Mouse (Mus musculus) kidney, embryonic 14.5 days (tissue): Measurements from ENCODE around the gene Colgalt1. TPM values are rescaled to one million over a fixed set of nuclear protein-coding genes. Genes with fewer than 3 reads are reported as not detected.

Source experiments
- ATAC-seq: fragments of 200-750 bp; cut with Nextera tagmentation; 2 replicates; pipeline ENCODE4 v1.8.0; 2017; ENCODE audit warnings: moderate number of reproducible peaks, mild to moderate bottlenecking, moderate TSS enrichment, moderate library complexity; ENCODE audit not compliant: low FRiP score, low TSS enrichment
- H3K27ac ChIP-seq: fragments of 300-500 bp; sonication (generic); 2 replicates; pipeline ENCODE4 v1.5.1; 2014; ENCODE audit warnings: low read depth, mild to moderate bottlenecking, low read length, moderate library complexity, mixed read lengths
- H3K27me3 ChIP-seq: fragments of 300-500 bp; sonication (generic); 2 replicates; pipeline ENCODE4 v1.6.1; 2014; ENCODE audit warnings: mild to moderate bottlenecking, low read length; ENCODE audit not compliant: control insufficient read depth, insufficient read depth
- H3K36me3 ChIP-seq: fragments of 300-500 bp; sonication (generic); 2 replicates; pipeline ENCODE4 v1.6.1; 2014; ENCODE audit warnings: low read length, mixed read lengths; ENCODE audit not compliant: control insufficient read depth, insufficient read depth
- H3K4me1 ChIP-seq: fragments of 300-500 bp; sonication (generic); 2 replicates; pipeline ENCODE4 v1.6.1; 2014; ENCODE audit warnings: low read length, mixed read lengths; ENCODE audit not compliant: control insufficient read depth, insufficient read depth
- H3K4me2 ChIP-seq: fragments of 300-500 bp; sonication (generic); replicated peaks from 2 replicates; pipeline ENCODE4 v1.6.1; 2014; ENCODE audit warnings: low read depth, mild to moderate bottlenecking, low read length
- H3K4me3 ChIP-seq: fragments of 300-500 bp; sonication (generic); 2 replicates; pipeline ENCODE4 v1.5.1; 2014; ENCODE audit warnings: mild to moderate bottlenecking, low read length
- H3K9ac ChIP-seq: fragments of 300-500 bp; sonication (generic); 2 replicates; pipeline ENCODE4 v1.6.1; 2014; ENCODE audit warnings: low read depth, mild to moderate bottlenecking, low read length, moderate library complexity
- H3K9me3 ChIP-seq: fragments of 300-500 bp; sonication (generic); 2 replicates; pipeline ENCODE4 v1.6.1; 2016; ENCODE audit warnings: low read length; ENCODE audit not compliant: control insufficient read depth
- WGBS: fragments of 180-500 bp; shearing (Covaris S2); extraction: QIAGEN DNeasy Blood & Tissue Kit; methylation state at CpG from one replicate; pipeline ENCODE4 v1.1.7; 2014; 5-methylcytosine and 5-hydroxymethylcytosine counted together
- polyA plus RNA-seq: library from polyadenylated mRNA; unstranded; fragments of >200 nt; fragmentation: Nextera tagmentation; extraction: Ambion mirVana; gene quantifications from 2 replicates; pipeline ENCODE4 v1.2.1, GENCODE M21; 2014

The Colgalt1 gene
- 61.4 and 76.8 TPM in 2 replicates for polyA plus RNA-seq

- ATAC-seq: peak; percentile 99
- Histone ChIP-seq H3K27ac (no peak within 1 kb of the TSS; the same call in 1 of the 2 replicates), H3K9ac (peak within 1 kb of the TSS; percentile 73), H3K9me3 (no peaks in the 10 kb centered on the region), H3K36me3 (peaks cover 19% of the 10 kb centered on the region), H3K4me3 (peak within 1 kb of the TSS; percentile 67), H3K27me3 (no peaks in the 10 kb centered on the region), H3K4me1 (peaks cover 11% of the 10 kb centered on the region), H3K4me2 (peak within 1 kb of the TSS; percentile 56)
- under 1% methylated on average over 81 of the region's 82 CpGs for WGBS
Measured at GRCm38 (mm10) chr8:71610822-71611651, at the start of gene Colgalt1. Gene Colgalt1 (plus strand): TSS chr8:71610998.

- H3K27ac ChIP-seq: no peak overlapping the region
- H3K27me3 ChIP-seq: peaks cover 52% of the 10 kb centered on the region
- peaks cover 11% of the 10 kb centered on the region; the same call in 1 of the 2 replicates for H3K4me1 ChIP-seq
- H3K4me3 ChIP-seq: no peak overlapping the region
- no peak overlapping the region for H3K4me2 ChIP-seq
- peaks cover 8% of the 10 kb centered on the region for H3K9me3 ChIP-seq
- 0 out of 2 replicates have a peak, but pooled peaks have one; percentile 7 for ATAC-seq
- H3K9ac ChIP-seq: no peak overlapping the region
- WGBS: 5% methylated on average over 15 of the region's 15 CpGs
- H3K36me3 ChIP-seq: no peaks in the 10 kb centered on the region
Measured at GRCm38 (mm10) chr8:71561401-71561800, 49.4 kb upstream of the Colgalt1 start.

GRCm38 (mm10) chr8:71562751-71563150 is 48.0 kb upstream of the Colgalt1 start:
- peaks cover 8% of the 10 kb centered on the region for H3K9me3 ChIP-seq
- peak overlapping the region; percentile 34; the same call in 1 of the 2 replicates for H3K9ac ChIP-seq
- H3K27me3 ChIP-seq: peaks cover 52% of the 10 kb centered on the region
- H3K4me3 ChIP-seq: peak overlapping the region; percentile 20
- no peak overlapping the region for H3K27ac ChIP-seq
- ATAC-seq: no peak
- no peaks in the 10 kb centered on the region for H3K36me3 ChIP-seq
- H3K4me1 ChIP-seq: peaks cover 11% of the 10 kb centered on the region; the same call in 1 of the 2 replicates
- 1% methylated on average over 33 of the region's 33 CpGs for WGBS
- peak overlapping the region; percentile 42 for H3K4me2 ChIP-seq

GRCm38 (mm10) chr8:71563992-71564391 is 46.8 kb upstream of the Colgalt1 start:
- 92% methylated on average over 4 of the region's 4 CpGs for WGBS
- H3K9me3 ChIP-seq: peaks cover 8% of the 10 kb centered on the region

GRCm38 (mm10) chr8:71566501-71566900 is 44.3 kb upstream of the Colgalt1 start, which contains the start of gene Nxnl1:
Gene Nxnl1 (minus strand): TSS chr8:71566601.
- H3K9me3 ChIP-seq: peaks cover 8% of the 10 kb centered on the region
- peaks cover 18% of the 10 kb centered on the region for H3K27me3 ChIP-seq
- 52% methylated on average over 3 of the region's 3 CpGs for WGBS
- no peak within 1 kb of the TSS for H3K27ac ChIP-seq
- H3K4me3 ChIP-seq: no peak within 1 kb of the TSS
- no peak for ATAC-seq
- H3K4me1 ChIP-seq: peaks cover 28% of the 10 kb centered on the region; the same call in 1 of the 2 replicates
- H3K4me2 ChIP-seq: no peak within 1 kb of the TSS
- H3K36me3 ChIP-seq: no peaks in the 10 kb centered on the region
- H3K9ac ChIP-seq: no peak within 1 kb of the TSS

More at GRCm38 (mm10) chr8:71563992-71564391, 46.8 kb upstream of the Colgalt1 start:
- no peak overlapping the region for H3K9ac ChIP-seq
- H3K36me3 ChIP-seq: no peaks in the 10 kb centered on the region
- no peak overlapping the region for H3K27ac ChIP-seq
- H3K4me3 ChIP-seq: no peak overlapping the region
- peaks cover 42% of the 10 kb centered on the region for H3K27me3 ChIP-seq
- no peak overlapping the region for H3K4me2 ChIP-seq
- no peak for ATAC-seq
- peaks cover 20% of the 10 kb centered on the region; the same call in 1 of the 2 replicates for H3K4me1 ChIP-seq

- H3K27ac ChIP-seq: no peak overlapping the region
- no peak overlapping the region for H3K4me3 ChIP-seq
- no peak for ATAC-seq
- H3K9me3 ChIP-seq: peaks cover 8% of the 10 kb centered on the region
- WGBS: 76% methylated on average over 7 of the region's 7 CpGs
- H3K9ac ChIP-seq: no peak overlapping the region
- no peak overlapping the region for H3K4me2 ChIP-seq
- peaks cover 9% of the 10 kb centered on the region for H3K27me3 ChIP-seq
- peaks cover 27% of the 10 kb centered on the region; the same call in 1 of the 2 replicates for H3K4me1 ChIP-seq
- no peaks in the 10 kb centered on the region for H3K36me3 ChIP-seq
Measured at GRCm38 (mm10) chr8:71567587-71567986, 43.2 kb upstream of the Colgalt1 start.

- Histone ChIP-seq H3K4me3 (peak within 1 kb of the TSS; percentile 67), H3K36me3 (no peaks in the 10 kb centered on the region), H3K4me2 (peak within 1 kb of the TSS; percentile 87), H3K27me3 (no peaks in the 10 kb centered on the region; the same call in 1 of the 2 replicates), H3K9me3 (peaks cover 8% of the 10 kb centered on the region), H3K9ac (peak within 1 kb of the TSS; percentile 50; the same call in 1 of the 2 replicates), H3K27ac (peak within 1 kb of the TSS; percentile 88), H3K4me1 (peaks cover 21% of the 10 kb centered on the region; the same call in 1 of the 2 replicates)
- WGBS: 7% methylated on average over 13 of the region's 13 CpGs
- ATAC-seq: peak; percentile 16
Measured at GRCm38 (mm10) chr8:71568387-71568937, 42.3 kb upstream of the Colgalt1 start, which contains the start of gene Slc27a1. Gene Slc27a1 (plus strand): TSS chr8:71568882.

- no peaks in the 10 kb centered on the region for H3K36me3 ChIP-seq
- no peak for ATAC-seq
- peaks cover 21% of the 10 kb centered on the region; the same call in 1 of the 2 replicates for H3K4me1 ChIP-seq
- 29% methylated on average over 6 of the region's 6 CpGs for WGBS
- H3K27me3 ChIP-seq: no peaks in the 10 kb centered on the region
- peaks cover 7% of the 10 kb centered on the region for H3K9me3 ChIP-seq
- H3K4me3 ChIP-seq: peak overlapping the region; percentile 67
- H3K9ac ChIP-seq: peak overlapping the region; percentile 50; the same call in 1 of the 2 replicates
- H3K27ac ChIP-seq: peak overlapping the region; percentile 88
- peak overlapping the region; percentile 87 for H3K4me2 ChIP-seq
Measured at GRCm38 (mm10) chr8:71568941-71569340, 41.9 kb upstream of the Colgalt1 start.
